Mouse (Mus musculus): ENCODE measurements around the gene Rhpn2. TPM values are rescaled to one million over a fixed set of nuclear protein-coding genes. Genes with fewer than 3 reads are reported as not detected.

Gene Rhpn2
- total RNA-seq, 2 experiments from 2014 or later = 0.78 to 1.1 TPM

- intact Hi-C loops (cut with DNase I; ENCODE audit: low total_unique reads) = no loop called here
- no peak for DNase-seq
These were observed 10.9 kb downstream of the Rhpn2 start for GRCm38 (mm10) chr7:35344785-35345330.

GRCm38 (mm10) chr7:35347918-35348700 is 14.1 kb downstream of the Rhpn2 start:
- no peak for DNase-seq
- intact Hi-C loops (cut with DNase I; ENCODE audit: low total_unique reads) = no loop called here

- no peak for DNase-seq
- intact Hi-C loops (cut with DNase I; ENCODE audit: low total_unique reads) = no loop called here
These were observed 15.1 kb downstream of the Rhpn2 start for GRCm38 (mm10) chr7:35349022-35349421.

DNA sequence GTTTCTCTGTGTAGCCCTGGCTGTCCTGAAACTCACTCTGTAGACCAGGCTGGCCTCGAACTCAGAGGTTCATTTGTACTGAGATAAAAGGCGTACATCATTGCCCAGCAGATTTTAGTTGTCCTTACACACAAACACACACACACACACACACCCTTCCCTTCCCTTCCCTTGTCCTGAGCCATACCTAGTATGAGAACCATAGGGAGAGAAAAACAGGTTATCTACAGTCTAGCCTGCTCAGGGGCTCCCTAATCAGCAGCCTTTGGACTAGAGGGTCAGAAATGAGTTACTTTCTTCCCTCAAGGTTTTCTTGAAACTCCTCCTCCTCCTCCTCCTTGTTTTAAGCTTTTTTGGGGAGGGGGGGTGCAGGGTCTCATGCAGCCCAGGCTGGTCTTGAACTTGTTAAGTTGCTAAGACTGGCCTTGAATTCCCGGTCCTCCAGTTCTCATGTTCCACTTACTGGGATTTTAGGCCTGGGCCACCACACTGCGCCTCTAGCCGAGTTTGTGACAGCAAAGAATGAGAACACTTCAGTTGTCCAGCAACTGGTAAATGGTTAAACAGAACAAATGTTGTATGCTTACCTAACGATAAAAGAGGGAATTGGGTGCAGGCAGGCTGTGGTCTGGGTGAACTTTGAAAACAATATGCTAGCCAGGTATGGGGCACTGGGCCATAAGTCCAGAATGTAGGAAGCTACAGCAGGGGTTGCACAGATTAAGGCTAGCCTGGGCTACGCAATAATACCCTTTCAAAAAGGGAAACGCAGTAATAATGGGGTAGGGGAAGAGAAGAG is 16.1 kb downstream of the Rhpn2 start:
- intact Hi-C loops (cut with DNase I; ENCODE audit: low total_unique reads) = no loop called here
- DNase-seq = no peak

- DNase-seq = no peak
- intact Hi-C loops (cut with DNase I; ENCODE audit: low total_unique reads) = no loop called here
These were observed 17.2 kb downstream of the Rhpn2 start for GRCm38 (mm10) chr7:35351155-35351554.

DNA sequence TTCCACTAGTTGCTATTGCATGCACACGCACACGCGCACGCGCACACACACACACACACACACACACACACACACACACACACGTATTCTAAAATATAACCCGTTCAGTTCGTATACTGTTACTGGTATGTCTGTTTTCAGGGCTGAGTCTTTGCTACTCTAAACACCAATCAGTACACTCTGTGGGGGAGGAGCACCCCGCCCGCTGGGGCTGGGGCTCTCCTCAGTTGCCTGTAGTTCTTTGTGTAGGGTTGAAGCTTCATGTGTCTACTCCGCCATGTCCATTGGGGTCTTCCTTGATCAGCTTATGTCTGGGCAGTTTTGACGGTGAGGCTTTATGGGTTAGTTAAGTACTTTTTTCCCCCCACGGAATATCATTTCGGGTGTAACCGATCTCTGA is 19.3 kb downstream of the Rhpn2 start:
- DNase-seq = no peak
- intact Hi-C loops (cut with DNase I; ENCODE audit: low total_unique reads) = no loop called here

- intact Hi-C loops (cut with DNase I; ENCODE audit: low total_unique reads) = no loop called here
- no peak for DNase-seq
These were observed 21.4 kb downstream of the Rhpn2 start for GRCm38 (mm10) chr7:35355303-35355872.

GRCm38 (mm10) chr7:35357621-35358020 is 23.7 kb downstream of the Rhpn2 start:
- intact Hi-C loops (cut with DNase I; ENCODE audit: low total_unique reads) = no loop called here
- DNase-seq = no peak

DNA sequence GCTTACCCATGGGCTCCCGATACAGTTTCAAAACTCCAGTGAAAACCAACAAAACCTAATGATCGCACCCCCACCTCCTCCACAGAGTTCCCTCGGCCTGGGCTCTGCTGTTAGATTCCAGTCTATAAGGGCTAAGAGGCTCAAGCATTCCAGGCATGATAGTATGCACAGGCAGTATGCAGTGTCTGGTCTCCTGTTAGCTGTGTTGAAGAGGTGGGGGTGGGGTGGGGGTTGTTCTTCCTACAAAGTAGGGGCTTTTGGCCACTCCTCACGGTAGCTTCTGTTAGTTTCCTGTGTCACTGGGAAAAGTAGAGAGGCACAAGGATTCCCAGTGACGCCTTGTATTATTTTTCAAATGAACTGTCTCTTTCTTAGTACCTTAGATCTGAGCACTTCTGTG is 28.3 kb downstream of the Rhpn2 start:
- intact Hi-C loops (cut with DNase I; ENCODE audit: low total_unique reads) = no loop called here
- no peak for DNase-seq

DNA sequence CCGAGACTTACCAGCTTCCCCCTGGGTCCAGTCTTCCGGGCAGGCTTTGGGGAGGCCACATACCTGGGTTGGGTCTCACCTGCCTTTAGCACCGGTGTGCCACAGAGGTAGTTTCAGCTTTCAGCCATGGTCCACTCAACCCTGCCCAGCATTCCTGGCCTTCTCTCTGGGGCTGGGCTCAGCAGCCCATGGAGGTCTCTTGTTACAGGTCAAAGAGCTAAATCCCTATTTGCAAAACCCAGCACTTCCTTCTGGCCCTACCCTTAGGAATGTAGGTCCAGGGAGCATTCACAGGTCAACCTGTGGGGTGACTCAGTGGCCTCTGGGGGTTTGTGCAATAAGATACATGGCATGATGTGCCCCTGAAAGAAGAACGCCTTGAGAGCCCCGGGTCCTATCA is 28.9 kb downstream of the Rhpn2 start:
- no peak for DNase-seq
- intact Hi-C loops (cut with DNase I; ENCODE audit: low total_unique reads) = no loop called here

- intact Hi-C loops (cut with DNase I; ENCODE audit: low total_unique reads) = no loop called here
- no peak for DNase-seq
These were observed 31.4 kb downstream of the Rhpn2 start for GRCm38 (mm10) chr7:35365161-35365910.

DNA sequence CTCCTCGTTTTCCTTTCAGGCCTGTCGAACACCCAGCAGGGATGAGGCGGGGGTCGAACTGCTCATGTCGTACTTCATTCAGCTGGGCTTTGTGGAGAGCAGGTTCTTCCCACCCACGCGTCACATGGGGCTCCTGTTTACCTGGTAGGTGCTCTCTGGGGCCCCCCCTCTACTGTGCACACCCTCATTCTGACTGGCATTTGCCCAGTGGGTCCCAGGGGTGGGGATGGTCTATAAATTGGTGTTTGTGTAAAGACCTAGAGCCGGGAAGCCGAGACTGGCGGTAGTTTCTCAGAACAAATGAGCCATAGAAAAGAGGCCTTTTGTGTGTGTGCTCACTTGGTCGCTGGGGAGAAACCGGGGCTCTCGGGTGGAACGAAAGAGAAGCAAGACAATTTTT is 37.1 kb downstream of the Rhpn2 start:
- DNase-seq = no peak
- intact Hi-C loops (cut with DNase I; ENCODE audit: low total_unique reads) = no loop called here

- intact Hi-C loops (cut with DNase I; ENCODE audit: low total_unique reads) = no loop called here
- DNase-seq = no peak
These were observed 38.6 kb downstream of the Rhpn2 start for GRCm38 (mm10) chr7:35372483-35373017.

GRCm38 (mm10) chr7:35373146-35373989 is 39.4 kb downstream of the Rhpn2 start:
- DNase-seq = no peak
- intact Hi-C loops (cut with DNase I; ENCODE audit: low total_unique reads) = no loop called here

DNA sequence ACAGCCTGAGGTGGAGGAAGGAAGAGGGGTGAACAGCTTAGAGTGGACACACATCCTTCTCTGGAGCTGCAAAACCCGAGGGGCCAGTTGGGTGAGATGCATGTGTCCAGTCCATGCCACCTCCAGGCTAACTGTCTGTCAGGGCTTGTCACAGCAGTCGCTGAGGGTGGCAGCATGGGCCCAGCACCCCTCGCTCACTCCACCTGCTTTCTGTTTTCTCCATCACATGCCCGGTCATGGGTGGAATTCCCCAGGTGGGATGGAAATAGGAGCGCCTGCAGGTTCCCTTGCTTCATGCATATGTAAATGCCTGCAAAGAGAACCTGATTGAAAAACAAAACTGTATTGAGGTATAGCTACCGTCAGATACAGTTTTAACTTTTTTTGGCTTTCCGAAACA is 40.3 kb downstream of the Rhpn2 start:
- no peak for DNase-seq
- intact Hi-C loops (cut with DNase I; ENCODE audit: low total_unique reads) = no loop called here

GRCm38 (mm10) chr7:35376623-35377022 is 42.7 kb downstream of the Rhpn2 start:
- DNase-seq = no peak
- intact Hi-C loops (cut with DNase I; ENCODE audit: low total_unique reads) = no loop called here

GRCm38 (mm10) chr7:35379492-35380119 is 45.6 kb downstream of the Rhpn2 start:
- intact Hi-C loops (cut with DNase I; ENCODE audit: low total_unique reads) = no loop called here
- no peak for DNase-seq

GRCm38 (mm10) chr7:35380351-35380750 is 46.4 kb downstream of the Rhpn2 start:
- no peak for DNase-seq
- intact Hi-C loops (cut with DNase I; ENCODE audit: low total_unique reads) = no loop called here

All from gastrocnemius, postnatal 14 days (tissue).